Mouse (Mus musculus) ES-E14 (cell line): ENCODE results near the gene Rpl28. TPM values are rescaled to one million over a fixed set of nuclear protein-coding genes. Genes with fewer than 3 reads are reported as not detected.
A peak's percentile ranks its signal among the peaks of the same experiment; 100 is the strongest.

Experiments
- DNase-seq: peaks from one replicate; pipeline ENCODE4 v3.0.0-alpha.2; 2013; ENCODE audit warnings: low read depth, low spot score
- H3K27ac ChIP-seq: 2 replicates; pipeline ENCODE4 v1.5.1; 2012; ENCODE audit warnings: low read depth, mild to moderate bottlenecking, low read length, moderate library complexity, mixed read lengths; ENCODE audit not compliant: poor library complexity, insufficient read depth, severe bottlenecking
- H3K36me3 ChIP-seq: 2 replicates; pipeline ENCODE4 v1.6.1; 2012; ENCODE audit warnings: mild to moderate bottlenecking, low read length, moderate library complexity, mixed read lengths; ENCODE audit not compliant: control insufficient read depth, poor library complexity, insufficient read depth, severe bottlenecking
- H3K4me1 ChIP-seq, 2 experiments: fragments of 150-350 bp in 1 of 2; sonication (generic) in 1 of 2; 2 replicates each; pipeline ENCODE4 v1.6.1; 2012; ENCODE audit warnings: low read length in 2 of 2, mild to moderate bottlenecking in 1 of 2, mixed read lengths in 1 of 2; ENCODE audit not compliant: control insufficient read depth in 2 of 2, insufficient read depth in 2 of 2, poor library complexity in 1 of 2
- H3K4me3 ChIP-seq, 2 experiments: fragments of 150-350 bp in 1 of 2; sonication (generic) in 1 of 2; 2 replicates each; pipeline ENCODE4 v1.5.1; 2012; ENCODE audit warnings: low read length in 2 of 2, low read depth in 1 of 2, mild to moderate bottlenecking in 1 of 2, mixed read lengths in 1 of 2; ENCODE audit not compliant: insufficient read depth in 1 of 2, poor library complexity in 1 of 2, severe bottlenecking in 1 of 2
- H3K9ac ChIP-seq: 2 replicates; pipeline ENCODE4 v1.6.1; 2012; ENCODE audit warnings: low read depth, mild to moderate bottlenecking, low read length, mixed read lengths; ENCODE audit not compliant: poor library complexity, insufficient read depth, severe bottlenecking
- H3K9me3 ChIP-seq: fragments of 150-350 bp; sonication (generic); 2 replicates; pipeline ENCODE4 v1.6.1; 2012; ENCODE audit warnings: low read depth, mild to moderate bottlenecking, low read length; ENCODE audit not compliant: control insufficient read depth, insufficient read depth
- CHD2 ChIP-seq: IDR thresholded peaks from 2 replicates; pipeline ENCODE4 v1.6.1; 2014; ENCODE audit warnings: mild to moderate bottlenecking, low read depth, low read length, inconsistent platforms
- HCFC1 ChIP-seq: IDR thresholded peaks from 2 replicates; pipeline ENCODE4 v1.6.1; 2012; ENCODE audit warnings: low read length, inconsistent platforms, borderline replicate concordance; ENCODE audit not compliant: insufficient read depth
- MAFK ChIP-seq: IDR thresholded peaks from 2 replicates; pipeline ENCODE4 v1.6.1; 2014; ENCODE audit warnings: mild to moderate bottlenecking, low read depth, low read length, inconsistent platforms; ENCODE audit not compliant: insufficient read depth
- ZC3H11A ChIP-seq: IDR thresholded peaks from 2 replicates; pipeline ENCODE4 v1.6.1; 2012; ENCODE audit warnings: low read depth, mild to moderate bottlenecking, inconsistent platforms, low read length, borderline replicate concordance
- ZNF384 ChIP-seq: IDR thresholded peaks from 2 replicates; pipeline ENCODE4 v1.6.1; 2012; ENCODE audit warnings: low read depth, low read length, inconsistent platforms
- in situ Hi-C, 2 experiments: fragments of 600-800 bp; cut with MboI; formaldehyde crosslinking; loops; one replicate each; pipeline ENCODE4 v1.15.1; 2025; ENCODE audit warnings: low sequenced_read_pairs in 2 of 2, inconsistent platforms in 1 of 2; ENCODE audit not compliant: unreplicated experiment in 2 of 2
- total RNA-seq: library from RNA; depleted of rRNA; stranded (reverse); fragments of 300-350 nt; gene quantifications from 2 replicates; pipeline ENCODE4 v1.2.3, GENCODE M21; 2012

Gene Rpl28
- total RNA-seq, 1 experiment: 1,352 TPM

DNA sequence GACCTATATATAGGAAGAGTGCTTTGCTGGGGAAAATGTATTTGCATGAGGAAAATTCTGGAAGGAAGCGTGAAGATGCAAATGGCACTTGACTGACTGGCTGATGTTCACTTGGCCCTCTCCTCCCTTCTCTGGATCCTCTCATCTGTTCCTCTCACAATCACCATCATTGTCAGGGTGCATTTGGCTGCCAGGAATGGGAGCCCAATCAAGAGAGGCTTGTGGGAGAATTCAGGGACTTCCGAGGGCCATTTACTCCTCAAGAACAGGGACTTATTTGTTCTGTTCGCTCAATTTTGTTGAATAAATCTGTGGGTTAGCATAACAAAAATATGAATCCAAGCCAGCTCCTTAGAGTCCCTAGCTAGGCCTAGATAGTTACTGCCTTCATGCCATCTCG lies 29.0 kb downstream of the Rpl28 start:
- no peak for DNase-seq
- H3K4me3 ChIP-seq: no peak overlapping the region
- no peak overlapping the region; the same call in 1 of the 2 replicates for H3K9ac ChIP-seq
- peak overlapping the region; percentile 85; the same call in 1 of the 2 replicates for H3K27ac ChIP-seq
- H3K36me3 ChIP-seq: no peaks in the 10 kb centered on the region
- in situ Hi-C loops: no loop called here
- H3K4me1 ChIP-seq: peaks cover 19 to 40% of the 10 kb centered on the region in 2 experiments
- H3K9me3 ChIP-seq: no peaks in the 10 kb centered on the region
- TF ChIP-seq CHD2 (no peak), ZNF384 (no peak), ZC3H11A (no peak), MAFK (no peak), HCFC1 (no peak)

DNA sequence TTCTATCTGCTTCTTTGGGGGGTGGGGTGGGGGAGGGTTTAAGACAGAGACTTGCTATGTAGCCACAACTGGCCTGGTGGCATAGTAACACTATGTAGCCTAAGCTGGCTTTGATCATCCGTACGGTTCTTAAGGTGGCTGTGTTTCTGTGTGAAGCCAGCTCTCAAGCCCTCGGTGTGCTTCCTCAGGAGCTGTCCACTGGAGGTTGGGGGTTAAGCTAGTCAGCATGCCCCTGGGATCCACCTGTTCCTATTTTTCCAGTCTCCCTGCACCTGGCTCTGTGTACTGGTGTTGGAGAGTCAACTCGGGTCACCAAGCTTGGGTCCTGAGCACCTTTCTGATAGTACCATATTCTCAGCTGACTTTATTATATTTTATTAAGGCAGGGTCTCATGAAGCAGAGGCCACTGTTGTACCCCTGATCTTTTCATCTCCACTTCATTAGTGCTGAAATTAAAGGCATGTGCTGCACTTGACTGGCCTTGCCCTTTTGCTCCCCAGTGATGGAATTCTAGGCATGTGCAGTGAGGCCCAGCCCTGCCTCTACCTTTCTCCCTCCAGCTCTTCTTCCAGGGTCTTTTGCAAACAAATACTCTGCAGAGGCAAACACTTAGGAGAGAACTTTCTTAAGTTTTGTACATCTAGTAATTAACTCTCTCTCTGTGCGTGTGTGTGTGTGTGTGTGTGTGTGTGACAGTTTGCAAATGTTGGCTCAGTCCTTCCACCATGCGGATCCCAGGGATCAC lies 29.7 kb downstream of the Rpl28 start:
- in situ Hi-C loops: no loop called here
- no peaks in the 10 kb centered on the region for H3K36me3 ChIP-seq
- H3K4me1 ChIP-seq: peaks cover 19 to 41% of the 10 kb centered on the region in 2 experiments
- no peak for TF ChIP-seq CHD2
- no peak for TF ChIP-seq ZNF384
- no peak for TF ChIP-seq ZC3H11A
- DNase-seq: no peak
- peak overlapping the region; percentile 85 for H3K27ac ChIP-seq
- no peaks in the 10 kb centered on the region for H3K9me3 ChIP-seq
- peak overlapping the region; percentile 15; the same call in 1 of the 2 replicates for H3K9ac ChIP-seq
- H3K4me3 ChIP-seq: peak overlapping the region in 1 of 2 experiments; percentile 18; a peak in 1 of 4 replicates

DNA sequence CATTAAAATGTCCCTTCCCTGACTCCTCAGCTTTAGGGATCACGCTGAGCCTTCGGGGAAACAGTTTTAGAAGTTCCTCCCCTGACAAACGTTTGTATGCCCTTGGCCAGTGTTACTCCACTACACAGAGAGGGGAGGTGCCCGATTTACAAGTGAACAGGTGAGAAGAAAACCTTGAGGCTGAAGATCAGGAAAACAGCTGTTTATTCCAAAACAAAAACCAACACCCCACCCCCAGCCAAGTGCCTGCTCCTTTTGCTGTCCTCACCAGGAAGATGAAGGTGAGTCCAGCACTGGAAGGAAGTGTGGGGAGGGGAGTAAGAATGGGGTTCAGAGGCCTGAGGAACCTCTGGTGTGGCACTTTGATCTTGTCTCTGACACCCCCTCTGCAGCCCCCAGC lies 32.7 kb downstream of the Rpl28 start:
- Histone ChIP-seq H3K4me3 (no peak overlapping the region), H3K4me1 (peaks cover 19 to 36% of the 10 kb centered on the region in 2 experiments), H3K27ac (peak overlapping the region; percentile 79), H3K36me3 (no peaks in the 10 kb centered on the region), H3K9me3 (no peaks in the 10 kb centered on the region), H3K9ac (peak overlapping the region; percentile 32; the same call in 1 of the 2 replicates)
- in situ Hi-C loops: no loop called here
- no peak for TF ChIP-seq HCFC1
- no peak for TF ChIP-seq MAFK
- TF ChIP-seq CHD2: no peak
- TF ChIP-seq ZC3H11A: no peak
- TF ChIP-seq ZNF384: no peak
- DNase-seq: peak; percentile 53

- in situ Hi-C loops: no loop called here
- Histone ChIP-seq H3K4me3 (no peak overlapping the region), H3K9me3 (no peaks in the 10 kb centered on the region), H3K4me1 (peaks cover 0 to 17% of the 10 kb centered on the region in 2 experiments; a peak in 2 of 4 replicates), H3K36me3 (no peaks in the 10 kb centered on the region), H3K9ac (no peak overlapping the region), H3K27ac (no peak overlapping the region)
- DNase-seq: no peak
- TF ChIP-seq ZNF384 (no peak), ZC3H11A (no peak), HCFC1 (no peak), CHD2 (no peak), MAFK (no peak)
These were observed 37.8 kb downstream of the Rpl28 start for GRCm38 (mm10) chr7:4830476-4830875.
